Mouse (Mus musculus) retina, postnatal 7 days (tissue): ENCODE measurements at regions not wholly inside any gene's neighbourhood (a gene's known extent, or its start where the extent isn't known, plus 50 kb on each side); places are given as distances from the start of the nearest gene placed in this dataset.
A peak's percentile ranks its signal among the peaks of the same experiment; 100 is the strongest.

Experiments used
- DNase-seq: peaks from one replicate; pipeline ENCODE4 v3.0.0-alpha.2; 2012; ENCODE audit warnings: low read depth, low spot score

GRCm38 (mm10) chr3:34377913-34378312 lies 272.3 kb upstream of the Sox2 start:
- DNase-seq, result no peak

GRCm38 (mm10) chr3:34377329-34377728 lies 272.9 kb upstream of the Sox2 start:
- no peak for DNase-seq

- DNase-seq, result no peak
Observed at GRCm38 (mm10) chr3:34371418-34371817, 278.8 kb upstream of the Sox2 start.

- DNase-seq, result no peak
Observed at GRCm38 (mm10) chr3:34338100-34338499, 257.0 kb upstream of the Dnajc19 start.

- no peak for DNase-seq
Observed at GRCm38 (mm10) chr3:34333555-34333954, 252.4 kb upstream of the Dnajc19 start.

- DNase-seq, result no peak
Observed at GRCm38 (mm10) chr3:34331889-34332276, 250.8 kb upstream of the Dnajc19 start.

GRCm38 (mm10) chr3:34330970-34331888 lies 250.1 kb upstream of the Dnajc19 start:
- no peak for DNase-seq

GRCm38 (mm10) chr3:34328865-34329264 lies 247.7 kb upstream of the Dnajc19 start:
- peak; percentile 57 for DNase-seq

- DNase-seq, result no peak
Observed at GRCm38 (mm10) chr3:34325669-34326068, 244.5 kb upstream of the Dnajc19 start.

- peak; percentile 24 for DNase-seq
Observed at GRCm38 (mm10) chr3:34322527-34323210, 241.5 kb upstream of the Dnajc19 start.

- no peak for DNase-seq
Observed at GRCm38 (mm10) chr3:34314798-34315197, 233.7 kb upstream of the Dnajc19 start.

- DNase-seq, result no peak
Observed at GRCm38 (mm10) chr3:34314393-34314792, 233.3 kb upstream of the Dnajc19 start.

- DNase-seq, result no peak
Observed at GRCm38 (mm10) chr3:34311944-34312343, 230.8 kb upstream of the Dnajc19 start.

GRCm38 (mm10) chr3:34299637-34300036 lies 218.5 kb upstream of the Dnajc19 start:
- DNase-seq, result no peak

GRCm38 (mm10) chr3:34287836-34288235 lies 206.7 kb upstream of the Dnajc19 start:
- no peak for DNase-seq

GRCm38 (mm10) chr3:34270154-34270553 lies 189.0 kb upstream of the Dnajc19 start:
- no peak for DNase-seq

- DNase-seq, result no peak
Observed at GRCm38 (mm10) chr3:34266462-34266861, 185.3 kb upstream of the Dnajc19 start.

- no peak for DNase-seq
Observed at GRCm38 (mm10) chr3:34264811-34265210, 183.7 kb upstream of the Dnajc19 start.

- DNase-seq, result no peak
Observed at GRCm38 (mm10) chr3:34252730-34253337, 171.7 kb upstream of the Dnajc19 start.

GRCm38 (mm10) chr3:34242126-34242525 lies 161.0 kb upstream of the Dnajc19 start:
- DNase-seq, result no peak

- DNase-seq, result no peak
Observed at GRCm38 (mm10) chr3:34239978-34240377, 158.9 kb upstream of the Dnajc19 start.

GRCm38 (mm10) chr3:34234391-34234790 lies 153.3 kb upstream of the Dnajc19 start:
- no peak for DNase-seq
